Mouse (Mus musculus): ENCODE results near the gene Vmn1r180.

DNA sequence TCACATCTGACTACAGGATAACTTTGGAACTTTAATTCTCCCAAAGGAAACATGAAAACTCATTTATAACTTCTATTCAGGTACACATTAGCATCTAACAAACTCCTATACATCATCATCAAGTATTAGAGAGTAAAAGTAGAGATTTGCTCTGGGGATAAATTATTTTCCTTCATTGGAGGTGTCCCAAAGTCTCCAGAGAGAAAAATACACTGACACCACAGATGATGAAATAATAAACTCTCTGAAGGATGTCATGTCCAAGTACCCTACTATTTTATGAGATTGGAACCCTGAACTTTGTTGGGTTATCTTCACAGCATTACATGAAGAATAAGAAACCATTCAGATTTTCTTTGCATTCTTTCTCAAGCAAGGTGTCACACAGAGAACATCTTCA, at the start of gene Vmn1r180:
- TF ChIP-seq CTCF (IDR thresholded peaks at IDR 0.05; ENCODE audit: extremely low read depth, insufficient read depth, insufficient read length, insufficient replicate concordance) (no peak), POLR2A (IDR thresholded peaks at IDR 0.05; ENCODE audit: low read depth, low read length) (no peak)

All from spleen, adult 2 months (tissue).